ENCODE assay signal across 8 mouse cellular contexts in genomic region chr11:119053257-119053670, GRCm38 (mm10). TPM values are rescaled to one million over a fixed set of nuclear protein-coding genes. Genes with fewer than 3 reads are reported as not detected.
A peak's percentile ranks its signal among the peaks of the same experiment; 100 is the strongest.
DNase-seq lines count a peak whose midpoint lies in the region; ATAC-seq lines count a peak whose summit lies in the region.

No protein-coding gene starts in this region.

- no peaks in the 10 kb centered on the region for H3K36me3 ChIP-seq in kidney, embryonic 15.5 days
- H3K36me3 ChIP-seq in liver, embryonic 12.5 days = no peaks in the 10 kb centered on the region
- H3K36me3 ChIP-seq in stomach, embryonic 16.5 days (ENCODE audit: control insufficient read depth, insufficient read depth, low read length) = no peaks in the 10 kb centered on the region

- peak; percentile 88 for ATAC-seq in kidney, embryonic 15.5 days (replicated peaks; ENCODE audit: low FRiP score)
- peak; percentile 76 for ATAC-seq in liver, embryonic 12.5 days
- peak; percentile 91 for ATAC-seq in stomach, embryonic 16.5 days (ENCODE audit: insufficient read depth, low FRiP score)

- no peaks in the 10 kb centered on the region for H3K9me3 ChIP-seq in kidney, embryonic 15.5 days (replicated peaks)
- H3K9me3 ChIP-seq in liver, embryonic 12.5 days (replicated peaks) = no peaks in the 10 kb centered on the region
- no peaks in the 10 kb centered on the region for H3K9me3 ChIP-seq in stomach, embryonic 16.5 days (replicated peaks; ENCODE audit: control insufficient read depth, low read length)

- H3K9ac ChIP-seq in kidney, embryonic 15.5 days = peak overlapping the region; percentile 32; the same call in 1 of the 2 replicates
- H3K9ac ChIP-seq in liver, embryonic 12.5 days = no peak overlapping the region
- peak overlapping the region; percentile 69 for H3K9ac ChIP-seq in stomach, embryonic 16.5 days (ENCODE audit: low read length)

- peak overlapping the region; percentile 56; the same call in 1 of the 2 replicates for H3K27ac ChIP-seq in kidney, embryonic 15.5 days
- H3K27ac ChIP-seq in liver, embryonic 12.5 days = no peak overlapping the region
- H3K27ac ChIP-seq in stomach, embryonic 16.5 days (ENCODE audit: low read length) = peak overlapping the region; percentile 77

- DNase-seq in layer of hippocampus, adult 11-12 months (ENCODE audit: low spot score) = peak; percentile 73
- no peak for DNase-seq in layer of hippocampus, adult 9-10 months (ENCODE audit: low spot score)
- DNase-seq in embryo, embryonic 10 days (ENCODE audit: low spot score) = peak; percentile 97
- DNase-seq in heart, adult 9 months (ENCODE audit: low spot score in 2 of 2) = peak; percentile 63 to 69
- peak; percentile 93 for DNase-seq in naive thymus-derived CD4-positive, alpha-beta T cell, adult 2 months (ENCODE audit: low read depth)

- peaks cover 67% of the 10 kb centered on the region for H3K4me1 ChIP-seq in kidney, embryonic 15.5 days
- peaks cover 35% of the 10 kb centered on the region for H3K4me1 ChIP-seq in liver, embryonic 12.5 days
- H3K4me1 ChIP-seq in stomach, embryonic 16.5 days (ENCODE audit: control insufficient read depth, insufficient read depth, low read length) = peaks cover 36% of the 10 kb centered on the region

- WGBS in kidney, embryonic 15.5 days = under 1% methylated on average over 42 of the region's 42 CpGs
- WGBS in liver, embryonic 12.5 days (ENCODE audit: insufficient replicate concordance) = 3% methylated on average over 42 of the region's 42 CpGs
- WGBS in stomach, embryonic 16.5 days = under 1% methylated on average over 41 of the region's 42 CpGs

- peaks cover 91% of the 10 kb centered on the region for H3K27me3 ChIP-seq in kidney, embryonic 15.5 days
- peaks cover 100% of the 10 kb centered on the region for H3K27me3 ChIP-seq in liver, embryonic 12.5 days (replicated peaks)
- H3K27me3 ChIP-seq in stomach, embryonic 16.5 days (ENCODE audit: control insufficient read depth, insufficient read depth, low read length) = peaks cover 77% of the 10 kb centered on the region

- peak overlapping the region; percentile 72 for H3K4me2 ChIP-seq in kidney, embryonic 15.5 days
- peak overlapping the region; percentile 57 for H3K4me2 ChIP-seq in liver, embryonic 12.5 days
- H3K4me2 ChIP-seq in stomach, embryonic 16.5 days (ENCODE audit: low read depth, low read length) = peak overlapping the region; percentile 89

- peak overlapping the region; percentile 61 for H3K4me3 ChIP-seq in kidney, embryonic 15.5 days (replicated peaks)
- H3K4me3 ChIP-seq in liver, embryonic 12.5 days = peak overlapping the region; percentile 27
- H3K4me3 ChIP-seq in stomach, embryonic 16.5 days (replicated peaks; ENCODE audit: low read length) = peak overlapping the region; percentile 49

RNA-seq across cellular contexts. Expression of gene Cbx8, which starts 12.5 kb away (rescaled TPM):
- 9.8 and 10.3 TPM in 2 replicates for polyA plus RNA-seq in kidney, embryonic 15.5 days (2015; fragmentation: Nextera tagmentation; extraction: Ambion mirVana)
- polyA plus RNA-seq in liver, embryonic 12.5 days (2016; fragmentation: Nextera tagmentation; extraction: Ambion mirVana) = 2.5 and 3.3 TPM in 2 replicates
- polyA plus RNA-seq in stomach, embryonic 16.5 days (2015; fragmentation: Nextera tagmentation; extraction: Ambion mirVana) = 5.8 and 6.4 TPM in 2 replicates

RNA-seq across cellular contexts. Expression of gene Cbx2, which starts 30.5 kb away (rescaled TPM):
- polyA plus RNA-seq in kidney, embryonic 15.5 days (2015; fragmentation: Nextera tagmentation; extraction: Ambion mirVana) = 38.9 and 40.7 TPM in 2 replicates
- 8.6 TPM in 2 replicates for polyA plus RNA-seq in liver, embryonic 12.5 days (2016; fragmentation: Nextera tagmentation; extraction: Ambion mirVana)
- 15.2 and 16.5 TPM in 2 replicates for polyA plus RNA-seq in stomach, embryonic 16.5 days (2015; fragmentation: Nextera tagmentation; extraction: Ambion mirVana)

RNA-seq across cellular contexts. Expression of gene Cbx4, which starts 32.8 kb away (rescaled TPM):
- polyA plus RNA-seq in kidney, embryonic 15.5 days (2015; fragmentation: Nextera tagmentation; extraction: Ambion mirVana) = 8.6 and 9.9 TPM in 2 replicates
- polyA plus RNA-seq in liver, embryonic 12.5 days (2016; fragmentation: Nextera tagmentation; extraction: Ambion mirVana) = 3.2 and 3.3 TPM in 2 replicates
- 8.5 and 10.1 TPM in 2 replicates for polyA plus RNA-seq in stomach, embryonic 16.5 days (2015; fragmentation: Nextera tagmentation; extraction: Ambion mirVana)
